Mouse (Mus musculus) monocyte, adult 59 days (primary cell): Measurements from ENCODE around the gene Acsm2. TPM values are rescaled to one million over a fixed set of nuclear protein-coding genes. Genes with fewer than 3 reads are reported as not detected.

Experiments
- total RNA-seq, 2 experiments: library from RNA; stranded (reverse); gene quantifications; one replicate each; pipeline ENCODE4 v1.2.4; 2023

The Acsm2 gene
- total RNA-seq = not detected

DNA sequence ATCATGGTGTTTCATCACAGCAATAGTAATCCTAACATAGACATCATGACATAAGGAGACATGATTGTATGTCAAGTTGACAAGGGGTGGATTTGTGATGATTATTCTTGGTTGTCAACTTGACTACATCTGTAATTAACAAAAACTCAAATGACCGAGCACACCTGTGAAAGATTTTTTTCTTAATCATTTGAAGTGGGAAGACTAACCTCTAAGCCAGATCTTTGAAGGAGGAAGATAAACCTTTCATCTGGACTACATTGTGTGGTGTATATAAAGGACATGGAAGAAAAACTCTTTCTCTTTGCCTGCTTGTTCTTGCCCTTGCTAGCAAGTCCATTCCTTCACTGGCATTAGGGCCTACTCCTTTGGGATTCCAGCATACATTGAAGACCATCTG lies at the start of gene Acsm2:
Gene Acsm2 (plus strand): TSS at position 301 of the 400 bp plus-strand sequence.

DNA sequence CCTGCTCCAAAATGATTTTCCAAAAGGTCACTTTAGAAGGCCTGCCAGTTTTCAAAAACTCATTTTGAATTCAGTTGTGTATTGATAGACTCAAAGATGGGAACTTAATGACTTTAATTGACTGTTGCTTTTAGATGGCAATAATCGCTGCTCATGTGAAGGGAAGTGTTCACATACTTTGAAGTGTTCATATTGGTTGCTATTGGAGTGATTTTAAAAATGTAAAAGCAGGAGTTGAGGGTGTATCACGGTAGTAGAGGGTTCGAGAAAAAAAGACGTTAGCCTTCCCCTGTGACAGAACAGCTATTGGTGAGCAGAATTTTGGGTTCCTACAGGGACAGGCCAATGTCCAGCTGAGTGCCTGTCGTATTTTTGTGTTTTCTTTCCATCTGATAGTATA lies 35.0 kb upstream of the Acsm2 start, which contains the start of gene Acsm5:
Gene Acsm5 (plus strand): TSS at position 301 of the 400 bp plus-strand sequence.

DNA sequence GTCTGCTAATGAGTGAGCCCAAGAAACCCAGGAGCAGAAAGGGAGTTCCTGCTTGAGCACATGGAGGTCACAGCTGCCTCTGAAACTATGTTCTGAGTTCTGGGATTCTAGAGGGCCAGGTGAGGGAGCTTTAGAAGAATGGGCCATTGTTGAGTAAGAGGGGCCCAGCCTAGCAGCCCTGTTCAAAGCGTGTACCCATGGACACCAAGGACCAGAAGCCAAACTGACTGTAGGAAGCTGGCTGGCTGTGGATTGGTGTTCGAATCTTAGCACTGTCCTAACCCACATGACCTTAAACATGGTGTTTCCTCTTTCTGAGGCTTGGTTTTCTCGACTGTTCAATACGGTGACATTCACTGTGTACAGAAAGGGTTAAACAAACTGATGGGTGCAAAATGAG lies 30.8 kb upstream of the Acsm2 start, which contains the start of gene Pdilt:
Gene Pdilt (minus strand): TSS at position 101 of the 400 bp plus-strand sequence.

GRCm38 (mm10) chr7:119606664-119607076 lies 52.5 kb downstream of the Acsm2 start, which contains the start of gene Acsm1:
Gene Acsm1 (plus strand): TSS chr7:119607026.

Other genes with a start within 250 kb of the Acsm2 start
- gene Gp2, start 95.1 kb upstream of the Acsm2 start, total RNA-seq = 1 to 10 TPM; 4.1 to 5.2 TPM
- not detected for gene Umod, start 75.1 kb upstream of the Acsm2 start, total RNA-seq
- gene Acsm5, start 34.9 kb upstream of the Acsm2 start, total RNA-seq = not detected
- not detected for gene Pdilt, start 30.9 kb upstream of the Acsm2 start, total RNA-seq
- not detected for gene Acsm1, start 52.7 kb downstream of the Acsm2 start, total RNA-seq
- not detected for gene Acsm4, start 135.7 kb downstream of the Acsm2 start, total RNA-seq
- gene Thumpd1, start 166.5 kb downstream of the Acsm2 start, total RNA-seq = 10 to 100 TPM; 19.8 to 22.5 TPM
- not detected for gene Acsm3, start 206.6 kb downstream of the Acsm2 start, total RNA-seq
- 1 to 10 TPM; 6.1 to 6.4 TPM for gene Rexo5, start 239.7 kb downstream of the Acsm2 start, total RNA-seq
- 1 to 10 TPM; 1.3 to 1.7 TPM for gene Eri2, start 239.7 kb downstream of the Acsm2 start, total RNA-seq